Comparison of ENCODE assay signal across 16 mouse cellular contexts in genomic region chr5:32414461-32414985, GRCm38 (mm10). TPM values are rescaled to one million over a fixed set of nuclear protein-coding genes. Genes with fewer than 3 reads are reported as not detected.
DNase-seq lines count a peak whose midpoint lies in the region; ATAC-seq lines count a peak whose summit lies in the region.
"Had no signal": no experiment of that assay in that cellular context is flagged by ENCODE, and none has a peak within 500 bp of the region (broad histone marks: within the 10 kb centered on the region; RNA-seq: fewer than 3 reads in every experiment).

No protein-coding gene starts in this region.

- H3K27ac ChIP-seq in embryonic facial prominence, embryonic 15.5 days (replicated peaks): peak overlapping the region; percentile 72; the same call in 1 of the 2 replicates
- H3K27ac ChIP-seq: liver, embryonic 15.5 days; midbrain, embryonic 13.5 days; neural tube, embryonic 13.5 days had no signal

- WGBS in embryonic facial prominence, embryonic 15.5 days: 63% methylated on average over 5 of the region's 5 CpGs

- no peaks in the 10 kb centered on the region for H3K27me3 ChIP-seq in embryonic facial prominence, embryonic 15.5 days
- H3K27me3 ChIP-seq: CH12.LX; liver, embryonic 15.5 days; midbrain, embryonic 13.5 days; neural tube, embryonic 13.5 days had no signal

- H3K4me1 ChIP-seq in embryonic facial prominence, embryonic 15.5 days: peaks cover 23% of the 10 kb centered on the region

- no peaks in the 10 kb centered on the region for H3K9me3 ChIP-seq in embryonic facial prominence, embryonic 15.5 days (replicated peaks)
- H3K9me3 ChIP-seq: liver, embryonic 15.5 days; midbrain, embryonic 13.5 days; neural tube, embryonic 13.5 days had no signal

- H3K36me3 ChIP-seq in embryonic facial prominence, embryonic 15.5 days: no peaks in the 10 kb centered on the region
- H3K36me3 ChIP-seq: liver, embryonic 15.5 days; midbrain, embryonic 13.5 days; neural tube, embryonic 13.5 days had no signal

- intact Hi-C loops in heart, postnatal 25 days (cut with DNase I): loop anchor here (5.0 kb wide), 1 partner anchor 62 kb away; no protein-coding TSS in a partner anchor
- intact Hi-C loops in left cerebral cortex, postnatal 4 days (cut with DNase I): no loop called here

- no peak overlapping the region for H3K4me3 ChIP-seq in embryonic facial prominence, embryonic 15.5 days (replicated peaks)
- H3K4me3 ChIP-seq: erythroblast, embryonic 14.5 days; liver, embryonic 15.5 days; midbrain, embryonic 13.5 days; neural tube, embryonic 13.5 days had no signal

- H3K9ac ChIP-seq in embryonic facial prominence, embryonic 15.5 days: no peak overlapping the region
- H3K9ac ChIP-seq: liver, embryonic 15.5 days; midbrain, embryonic 13.5 days; neural tube, embryonic 13.5 days had no signal

- H3K4me2 ChIP-seq in embryonic facial prominence, embryonic 15.5 days (replicated peaks): no peak overlapping the region
- H3K4me2 ChIP-seq: liver, embryonic 15.5 days; midbrain, embryonic 13.5 days; neural tube, embryonic 13.5 days had no signal

- no peak for ATAC-seq in embryonic facial prominence, embryonic 15.5 days (ENCODE audit: insufficient number of reproducible peaks, low FRiP score, low TSS enrichment, low read depth)
- ATAC-seq: midbrain, embryonic 13.5 days had no signal

- DNase-seq in heart, adult 18-20 months: peak; percentile 48 to 54
- no peak for DNase-seq in heart, postnatal 25 days (ENCODE audit: low spot score)
- peak; percentile 42 for DNase-seq in adipocyte (ENCODE audit: low spot score)
- DNase-seq in heart, postnatal 4 days: peak; percentile 49
- no peak for DNase-seq in layer of hippocampus, postnatal 25 days (ENCODE audit: extremely low spot score in 1 of 2, low spot score in 1 of 2)
- no peak for DNase-seq in urinary bladder, postnatal 25 days (ENCODE audit: low spot score)
- DNase-seq in left cerebral cortex, postnatal 4 days: no peak
- DNase-seq: kidney, adult 11 months; layer of hippocampus, postnatal 36 days; right cerebral cortex, adult 18-20 months had no signal

RNA-seq across cellular contexts. Expression of gene Ppp1cb, which starts 44.1 kb away (rescaled TPM):
- total RNA-seq in heart, adult 18-20 months (2021): 100 to 1,000 TPM; 450 to 464 TPM
- total RNA-seq in heart, postnatal 25 days (2021): 100 to 1,000 TPM; 437 to 474 TPM
- polyA plus RNA-seq in embryonic facial prominence, embryonic 15.5 days (2015; fragmentation: Nextera tagmentation; extraction: Ambion mirVana): 180 and 183 TPM in 2 replicates
- total RNA-seq in heart, postnatal 4 days (2021): 100 to 1,000 TPM; 460 to 475 TPM
- total RNA-seq in layer of hippocampus, postnatal 25 days (2021): 100 to 1,000 TPM; 390 to 468 TPM
- 100 to 1,000 TPM; 362 to 387 TPM for total RNA-seq in left cerebral cortex, postnatal 4 days (2021)

Comparison
In these comparisons a context has a peak if more than half of its experiments do, and no peak if none do; other contexts are left out.
1. DNase-seq: peak in heart, adult 18-20 months (2 of 2), adipocyte (single experiment) and heart, postnatal 4 days (single experiment); none in heart, postnatal 25 days (single experiment), layer of hippocampus, postnatal 25 days (0 of 2), urinary bladder, postnatal 25 days (single experiment) and left cerebral cortex, postnatal 4 days (single experiment).